Mouse (Mus musculus): ENCODE results near the gene Hoxc8. TPM values are rescaled to one million over a fixed set of nuclear protein-coding genes. Genes with fewer than 3 reads are reported as not detected.

Gene Hoxc8
- polyA plus RNA-seq, 1 experiment from 2014 or later = not detected

- Histone ChIP-seq H3K4me1 (peaks cover 18% of the 10 kb centered on the region; the same call in 1 of the 2 replicates), H3K36me3 (no peaks in the 10 kb centered on the region), H3K27me3 (peaks cover 100% of the 10 kb centered on the region), H3K9me3 (no peaks in the 10 kb centered on the region), H3K4me3 (no peak overlapping the region), H3K4me2 (no peak overlapping the region), H3K27ac (no peak overlapping the region), H3K9ac (no peak overlapping the region)
- ATAC-seq (ENCODE audit: borderline replicate concordance, extremely low read depth, low FRiP score, low TSS enrichment) = no peak
- WGBS = 2% methylated on average over 13 of the region's 13 CpGs
These were observed 12.5 kb downstream of the Hoxc8 start for GRCm38 (mm10) chr15:103002821-103003448.

- 1% methylated on average over 17 of the region's 17 CpGs for WGBS
- peaks cover 100% of the 10 kb centered on the region for H3K27me3 ChIP-seq
- no peaks in the 10 kb centered on the region for H3K36me3 ChIP-seq
- no peak overlapping the region for H3K4me2 ChIP-seq
- H3K9me3 ChIP-seq = no peaks in the 10 kb centered on the region
- 0 out of 2 replicates have a peak, but pooled peaks cover 5% of the 10 kb centered on the region for H3K4me1 ChIP-seq
- no peak for ATAC-seq (ENCODE audit: borderline replicate concordance, extremely low read depth, low FRiP score, low TSS enrichment)
- no peak overlapping the region for H3K4me3 ChIP-seq
- H3K27ac ChIP-seq = no peak overlapping the region
- no peak overlapping the region for H3K9ac ChIP-seq
These were observed 14.9 kb downstream of the Hoxc8 start for GRCm38 (mm10) chr15:103005308-103005707.

DNA sequence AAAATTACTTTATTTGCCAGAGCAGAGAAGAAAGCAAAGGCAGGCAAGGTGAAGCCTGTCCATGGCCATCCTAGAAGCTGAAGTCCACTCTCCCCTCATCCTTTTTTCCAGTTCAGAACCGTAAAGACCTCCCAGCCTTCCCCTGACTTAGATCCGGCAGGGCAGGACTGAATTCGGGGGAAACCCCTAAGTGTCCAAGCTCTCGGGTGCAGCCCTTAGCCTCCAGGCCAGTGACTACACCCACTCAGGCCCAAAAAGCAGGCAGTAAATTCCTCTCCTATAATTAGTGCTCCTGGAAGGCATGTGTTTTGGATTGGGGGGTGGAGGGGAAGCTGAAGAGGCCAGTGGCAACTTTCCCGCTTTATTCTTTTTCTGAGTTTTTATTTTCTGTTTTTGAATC is 15.4 kb downstream of the Hoxc8 start:
- peaks cover 100% of the 10 kb centered on the region for H3K27me3 ChIP-seq
- no peaks in the 10 kb centered on the region for H3K36me3 ChIP-seq
- H3K4me3 ChIP-seq = no peak overlapping the region
- ATAC-seq (ENCODE audit: borderline replicate concordance, extremely low read depth, low FRiP score, low TSS enrichment) = no peak
- no peaks in the 10 kb centered on the region for H3K9me3 ChIP-seq
- H3K27ac ChIP-seq = no peak overlapping the region
- 0 out of 2 replicates have a peak, but pooled peaks cover under 1% of the 10 kb centered on the region for H3K4me1 ChIP-seq
- H3K4me2 ChIP-seq = no peak overlapping the region
- WGBS = 8% methylated on average over 5 of the region's 5 CpGs
- H3K9ac ChIP-seq = no peak overlapping the region

DNA sequence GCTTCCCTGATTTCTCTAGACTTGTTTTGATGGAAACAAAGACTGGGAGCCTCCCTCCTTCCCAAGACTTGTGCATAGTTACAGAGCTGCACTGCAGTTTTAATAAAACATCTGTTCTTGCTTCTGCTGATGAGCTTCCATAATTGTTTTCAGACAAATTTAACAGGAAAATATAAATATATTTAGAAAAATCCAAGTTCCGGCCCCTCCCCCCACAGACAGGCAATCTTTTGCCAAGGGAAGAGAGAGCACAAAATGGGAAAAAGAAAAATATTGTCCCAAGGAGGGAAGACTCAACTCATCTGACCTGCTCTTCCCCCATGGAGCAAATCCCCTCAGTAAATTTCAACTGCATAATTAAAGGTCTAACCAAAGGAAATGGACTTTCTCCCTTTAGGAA is 15.9 kb downstream of the Hoxc8 start:
- peaks cover 100% of the 10 kb centered on the region for H3K27me3 ChIP-seq
- no peak for ATAC-seq (ENCODE audit: borderline replicate concordance, extremely low read depth, low FRiP score, low TSS enrichment)
- no peak overlapping the region for H3K4me2 ChIP-seq
- H3K36me3 ChIP-seq = no peaks in the 10 kb centered on the region
- no peaks in the 10 kb centered on the region for H3K9me3 ChIP-seq
- WGBS = 14% methylated on average over 1 of the region's 1 CpGs
- no peak overlapping the region for H3K4me3 ChIP-seq
- no peak overlapping the region for H3K27ac ChIP-seq
- H3K4me1 ChIP-seq = no peaks in the 10 kb centered on the region
- no peak overlapping the region for H3K9ac ChIP-seq

GRCm38 (mm10) chr15:103009265-103010111 is 19.1 kb downstream of the Hoxc8 start:
- H3K9ac ChIP-seq = no peak overlapping the region
- no peaks in the 10 kb centered on the region for H3K36me3 ChIP-seq
- H3K4me3 ChIP-seq = no peak overlapping the region
- no peak for ATAC-seq (ENCODE audit: borderline replicate concordance, extremely low read depth, low FRiP score, low TSS enrichment)
- peaks cover 99% of the 10 kb centered on the region for H3K27me3 ChIP-seq
- WGBS = 2% methylated on average over 27 of the region's 27 CpGs
- no peaks in the 10 kb centered on the region for H3K9me3 ChIP-seq
- no peak overlapping the region for H3K27ac ChIP-seq
- no peak overlapping the region; the same call in 1 of the 2 replicates for H3K4me2 ChIP-seq
- peaks cover 4% of the 10 kb centered on the region; the same call in 1 of the 2 replicates for H3K4me1 ChIP-seq

DNA sequence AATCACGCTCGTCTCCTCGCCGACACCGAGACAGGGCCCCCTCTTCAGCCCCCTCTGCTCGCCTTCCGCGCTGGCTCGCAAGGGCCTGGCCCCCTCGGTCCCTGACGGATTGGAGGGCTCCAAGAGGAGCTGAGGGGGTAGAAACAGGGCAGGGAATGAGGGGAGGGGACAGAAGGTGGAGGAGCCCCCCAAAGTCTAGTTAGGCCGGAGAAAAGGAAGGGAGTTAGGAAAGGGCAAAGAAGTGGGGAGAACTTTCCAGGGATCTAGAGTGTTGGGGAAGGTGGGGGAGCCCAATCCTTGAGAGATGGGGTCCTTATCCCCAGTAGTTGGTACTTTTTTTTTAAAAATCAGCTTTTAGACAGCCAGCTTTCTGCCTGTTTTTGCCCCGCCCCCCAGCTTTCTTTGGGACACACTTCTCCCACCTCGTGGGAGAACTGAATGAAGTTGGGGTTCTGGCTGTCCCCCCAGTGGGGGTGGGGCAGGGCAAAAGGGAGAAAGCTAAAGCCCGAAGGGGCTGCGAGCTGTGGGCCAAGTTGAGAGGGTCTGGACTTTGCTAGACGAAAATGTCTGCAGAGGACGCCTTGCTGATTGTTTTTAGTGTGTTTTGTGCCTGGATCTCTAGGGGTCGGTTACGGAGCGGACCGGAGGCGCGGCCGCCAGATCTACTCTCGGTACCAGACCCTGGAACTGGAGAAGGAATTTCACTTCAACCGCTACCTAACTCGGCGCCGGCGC is 19.9 kb downstream of the Hoxc8 start:
- peaks cover 99% of the 10 kb centered on the region for H3K27me3 ChIP-seq
- no peaks in the 10 kb centered on the region for H3K36me3 ChIP-seq
- ATAC-seq (ENCODE audit: borderline replicate concordance, extremely low read depth, low FRiP score, low TSS enrichment) = no peak
- H3K4me3 ChIP-seq = no peak overlapping the region
- H3K4me1 ChIP-seq = peaks cover 4% of the 10 kb centered on the region; the same call in 1 of the 2 replicates
- H3K9me3 ChIP-seq = no peaks in the 10 kb centered on the region
- WGBS = 4% methylated on average over 31 of the region's 31 CpGs
- H3K27ac ChIP-seq = no peak overlapping the region
- no peak overlapping the region for H3K9ac ChIP-seq
- no peak overlapping the region for H3K4me2 ChIP-seq

DNA sequence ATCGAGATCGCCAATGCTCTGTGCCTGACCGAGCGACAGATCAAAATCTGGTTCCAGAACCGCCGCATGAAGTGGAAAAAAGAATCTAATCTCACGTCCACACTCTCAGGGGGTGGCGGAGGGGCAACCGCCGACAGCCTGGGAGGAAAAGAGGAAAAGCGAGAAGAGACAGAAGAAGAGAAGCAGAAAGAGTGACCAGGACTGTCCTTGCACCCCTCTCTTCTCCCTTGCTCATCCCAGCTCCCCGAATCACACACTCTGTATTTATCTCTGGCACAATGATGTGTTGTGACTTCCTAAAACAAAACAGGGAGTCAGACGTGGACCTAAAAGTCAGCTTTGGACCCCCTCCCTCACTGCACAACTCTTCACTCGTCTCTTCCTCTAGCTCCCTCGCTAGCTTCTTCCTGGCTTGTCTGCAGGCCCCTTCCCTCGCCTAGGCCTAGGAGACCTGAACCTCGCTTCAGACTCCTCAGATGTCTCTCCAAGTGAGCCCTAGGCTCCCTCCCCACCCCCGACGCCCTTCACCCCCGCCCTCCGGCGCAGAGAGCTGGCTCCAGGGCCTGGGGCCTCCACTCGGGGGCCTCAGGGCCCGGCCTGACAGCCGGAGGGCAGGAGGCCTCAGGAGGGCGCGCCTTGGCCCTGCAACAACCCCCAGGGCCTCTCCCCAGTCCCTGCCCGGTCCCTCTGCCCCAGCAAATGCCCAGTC is 20.6 kb downstream of the Hoxc8 start:
- Histone ChIP-seq H3K9ac (no peak overlapping the region), H3K4me2 (no peak overlapping the region)
- WGBS = 12% methylated on average over 28 of the region's 28 CpGs

GRCm38 (mm10) chr15:103011928-103012486 is 21.6 kb downstream of the Hoxc8 start:
- Histone ChIP-seq H3K4me3 (no peak overlapping the region), H3K9ac (no peak overlapping the region), H3K27me3 (peaks cover 99% of the 10 kb centered on the region), H3K4me2 (no peak overlapping the region), H3K4me1 (peaks cover 4% of the 10 kb centered on the region; the same call in 1 of the 2 replicates), H3K9me3 (no peaks in the 10 kb centered on the region), H3K27ac (no peak overlapping the region), H3K36me3 (no peaks in the 10 kb centered on the region)
- 12% methylated on average over 26 of the region's 26 CpGs for WGBS
- 0 out of 2 replicates have a peak, but pooled peaks have one; percentile 2 for ATAC-seq (ENCODE audit: borderline replicate concordance, extremely low read depth, low FRiP score, low TSS enrichment)

More for the DNA sequence above, 20.6 kb downstream of the Hoxc8 start:
- Histone ChIP-seq H3K9me3 (no peaks in the 10 kb centered on the region), H3K4me1 (peaks cover 4% of the 10 kb centered on the region; the same call in 1 of the 2 replicates), H3K27me3 (peaks cover 99% of the 10 kb centered on the region), H3K36me3 (no peaks in the 10 kb centered on the region), H3K4me3 (no peak overlapping the region), H3K27ac (no peak overlapping the region)
- no peak for ATAC-seq (ENCODE audit: borderline replicate concordance, extremely low read depth, low FRiP score, low TSS enrichment)

GRCm38 (mm10) chr15:103013238-103013984 is 23.0 kb downstream of the Hoxc8 start:
- peaks cover 4% of the 10 kb centered on the region; the same call in 1 of the 2 replicates for H3K4me1 ChIP-seq
- no peaks in the 10 kb centered on the region for H3K9me3 ChIP-seq
- peak overlapping the region; percentile 24 for H3K4me3 ChIP-seq
- peaks cover 99% of the 10 kb centered on the region for H3K27me3 ChIP-seq
- no peak for ATAC-seq (ENCODE audit: borderline replicate concordance, extremely low read depth, low FRiP score, low TSS enrichment)
- H3K27ac ChIP-seq = no peak overlapping the region
- WGBS = 4% methylated on average over 17 of the region's 17 CpGs
- no peak overlapping the region for H3K9ac ChIP-seq
- H3K4me2 ChIP-seq = peak overlapping the region; percentile 47
- no peaks in the 10 kb centered on the region for H3K36me3 ChIP-seq

DNA sequence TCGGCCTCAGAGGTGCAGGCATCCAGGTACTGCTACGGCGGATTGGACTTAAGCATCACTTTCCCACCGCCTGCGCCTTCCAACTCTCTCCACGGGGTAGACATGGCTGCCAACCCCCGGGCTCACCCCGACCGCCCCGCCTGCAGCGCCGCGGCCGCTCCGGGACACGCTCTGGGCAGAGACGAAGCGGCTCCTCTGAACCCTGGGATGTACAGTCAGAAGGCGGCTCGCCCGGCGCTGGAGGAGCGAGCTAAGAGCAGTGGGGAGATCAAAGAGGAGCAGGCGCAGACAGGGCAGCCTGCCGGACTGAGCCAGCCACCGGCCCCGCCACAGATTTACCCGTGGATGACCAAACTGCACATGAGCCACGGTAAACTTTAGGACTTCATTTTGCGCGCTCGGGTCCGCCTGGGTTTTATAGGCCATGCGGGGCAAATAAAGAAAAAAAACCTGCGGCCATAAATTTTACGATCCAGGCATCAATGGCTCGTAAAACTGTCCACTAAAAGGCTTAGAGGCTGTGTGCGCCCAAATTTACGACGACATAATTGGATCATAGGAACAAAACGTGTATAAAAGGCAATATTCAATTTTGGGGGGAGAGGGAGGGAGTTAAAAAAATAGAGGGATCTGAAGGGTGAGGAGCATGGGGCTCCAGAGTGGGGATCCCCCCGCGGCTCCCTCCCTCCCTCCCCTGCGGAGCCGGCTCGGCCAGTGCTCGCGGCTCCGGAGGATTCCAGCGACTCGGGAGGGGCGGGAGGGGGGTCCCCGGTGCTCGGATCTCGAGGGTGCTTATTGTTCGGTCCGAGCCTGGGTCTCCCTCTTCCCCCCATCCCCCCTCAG is 24.0 kb downstream of the Hoxc8 start:
- H3K27ac ChIP-seq = no peak overlapping the region
- 1% methylated on average over 47 of the region's 57 CpGs for WGBS
- H3K4me1 ChIP-seq = peaks cover 4% of the 10 kb centered on the region; the same call in 1 of the 2 replicates
- H3K36me3 ChIP-seq = no peaks in the 10 kb centered on the region
- H3K9ac ChIP-seq = no peak overlapping the region
- peaks cover 99% of the 10 kb centered on the region for H3K27me3 ChIP-seq
- H3K4me2 ChIP-seq = peak overlapping the region; percentile 47
- peak; percentile 43; the same call in 1 of the 2 replicates for ATAC-seq (ENCODE audit: borderline replicate concordance, extremely low read depth, low FRiP score, low TSS enrichment)
- no peaks in the 10 kb centered on the region for H3K9me3 ChIP-seq
- peak overlapping the region; percentile 24 for H3K4me3 ChIP-seq

Measured in lung, embryonic 15.5 days (tissue).